Mouse (Mus musculus) stomach, embryonic 14.5 days (tissue): ENCODE measurements around the gene Efna5. TPM values are rescaled to one million over a fixed set of nuclear protein-coding genes. Genes with fewer than 3 reads are reported as not detected.

Source experiments
- ATAC-seq: fragments of 200-750 bp; cut with Nextera tagmentation; 2 replicates; pipeline ENCODE4 v1.8.0; 2017; ENCODE audit warnings: low read depth, moderate TSS enrichment; ENCODE audit not compliant: insufficient number of reproducible peaks, insufficient read depth, low FRiP score
- H3K27ac ChIP-seq: fragments of 300-500 bp; sonication (generic); 2 replicates; pipeline ENCODE4 v1.5.1; 2014; ENCODE audit warnings: mild to moderate bottlenecking, low read length, moderate library complexity, mixed read lengths
- H3K27me3 ChIP-seq: fragments of 300-500 bp; sonication (generic); 2 replicates; pipeline ENCODE4 v1.6.1; 2014; ENCODE audit warnings: low read length, control low read depth, mixed read lengths; ENCODE audit not compliant: control insufficient read depth, insufficient read depth
- H3K36me3 ChIP-seq: fragments of 300-500 bp; sonication (generic); 2 replicates; pipeline ENCODE4 v1.6.1; 2014; ENCODE audit warnings: mild to moderate bottlenecking, control low read depth, low read length, moderate library complexity, mixed read lengths; ENCODE audit not compliant: control insufficient read depth, insufficient read depth
- H3K4me1 ChIP-seq: fragments of 300-500 bp; sonication (generic); 2 replicates; pipeline ENCODE4 v1.6.1; 2014; ENCODE audit warnings: low read length, control low read depth, mixed read lengths; ENCODE audit not compliant: control insufficient read depth, insufficient read depth
- H3K4me2 ChIP-seq: fragments of 300-500 bp; sonication (generic); replicated peaks from 2 replicates; pipeline ENCODE4 v1.6.1; 2014; ENCODE audit warnings: low read depth, low read length, control low read depth
- H3K4me3 ChIP-seq: fragments of 300-500 bp; sonication (generic); 2 replicates; pipeline ENCODE4 v1.5.1; 2014; ENCODE audit warnings: low read depth, low read length, control low read depth
- H3K9ac ChIP-seq: fragments of 300-500 bp; sonication (generic); replicated peaks from 2 replicates; pipeline ENCODE4 v1.6.1; 2014; ENCODE audit warnings: low read depth, mild to moderate bottlenecking, control low read depth, low read length, moderate library complexity, mixed read lengths
- H3K9me3 ChIP-seq: fragments of 300-500 bp; sonication (generic); 2 replicates; pipeline ENCODE4 v1.6.1; 2016; ENCODE audit warnings: low read depth, low read length, control low read depth; ENCODE audit not compliant: control insufficient read depth
- WGBS: fragments of 180-500 bp; shearing (Covaris S2); extraction: QIAGEN DNeasy Blood & Tissue Kit; methylation state at CpG from one replicate; pipeline ENCODE4 v1.1.7; 2014; 5-methylcytosine and 5-hydroxymethylcytosine counted together
- polyA plus RNA-seq: library from polyadenylated mRNA; unstranded; fragments of >200 nt; fragmentation: Nextera tagmentation; extraction: Ambion mirVana; gene quantifications from 2 replicates; pipeline ENCODE4 v1.2.1, GENCODE M21; 2014

Gene Efna5
- polyA plus RNA-seq, 1 experiment from 2014 or later: 58.6 TPM

DNA sequence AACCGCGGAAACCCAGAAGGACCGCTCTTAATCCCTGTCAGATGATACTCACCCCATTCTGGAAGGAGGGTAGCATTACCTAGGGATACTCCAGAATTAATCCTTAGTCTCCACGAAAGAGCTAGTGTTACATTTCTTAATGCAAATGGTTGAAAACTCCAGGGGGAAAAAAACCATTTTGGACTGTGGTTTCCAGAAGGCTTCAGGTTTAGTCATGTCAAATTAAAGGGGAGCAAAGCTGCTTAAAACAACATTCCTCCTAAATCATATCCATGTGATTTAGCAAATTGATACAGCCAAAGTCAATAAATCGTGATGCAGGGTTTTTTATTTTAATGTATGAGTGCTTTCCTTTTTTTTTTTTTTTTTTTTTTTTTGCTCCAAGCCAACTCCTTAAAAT is 35.5 kb downstream of the Efna5 start:
- H3K4me2 ChIP-seq: no peak overlapping the region
- no peaks in the 10 kb centered on the region for H3K27me3 ChIP-seq
- no peak for ATAC-seq

DNA sequence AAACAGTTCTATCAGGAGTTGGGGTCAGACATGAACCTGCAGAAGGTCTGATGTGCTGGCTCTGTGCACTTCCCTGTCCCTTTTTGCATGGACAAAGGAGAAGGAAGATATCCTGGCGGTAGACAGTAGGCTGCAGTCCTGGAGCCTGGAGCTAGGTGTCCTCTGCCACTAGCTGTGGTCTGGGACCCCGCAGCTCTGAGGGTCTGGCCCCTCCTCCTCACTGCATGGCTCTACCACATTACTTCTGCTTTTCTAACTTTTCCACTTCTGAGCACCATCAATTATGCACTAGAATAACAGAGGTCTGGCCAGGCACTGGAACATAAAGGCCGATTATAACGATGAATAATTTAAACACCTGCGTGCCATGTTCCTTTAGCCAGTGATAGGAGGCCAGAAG is 36.8 kb downstream of the Efna5 start:
- Histone ChIP-seq H3K4me3 (no peak overlapping the region), H3K9me3 (no peaks in the 10 kb centered on the region), H3K4me1 (peaks cover 5% of the 10 kb centered on the region; the same call in 1 of the 2 replicates), H3K36me3 (no peaks in the 10 kb centered on the region), H3K4me2 (no peak overlapping the region), H3K9ac (no peak overlapping the region), H3K27ac (no peak overlapping the region), H3K27me3 (no peaks in the 10 kb centered on the region)
- no peak for ATAC-seq
- 70% methylated on average over 5 of the region's 5 CpGs for WGBS

More for the DNA sequence above, 35.5 kb downstream of the Efna5 start:
- no peak overlapping the region for H3K9ac ChIP-seq
- H3K36me3 ChIP-seq: no peaks in the 10 kb centered on the region
- no peak overlapping the region for H3K27ac ChIP-seq
- no peaks in the 10 kb centered on the region for H3K9me3 ChIP-seq
- WGBS: 60% methylated on average over 5 of the region's 5 CpGs
- H3K4me1 ChIP-seq: peaks cover 8% of the 10 kb centered on the region; the same call in 1 of the 2 replicates
- no peak overlapping the region for H3K4me3 ChIP-seq

DNA sequence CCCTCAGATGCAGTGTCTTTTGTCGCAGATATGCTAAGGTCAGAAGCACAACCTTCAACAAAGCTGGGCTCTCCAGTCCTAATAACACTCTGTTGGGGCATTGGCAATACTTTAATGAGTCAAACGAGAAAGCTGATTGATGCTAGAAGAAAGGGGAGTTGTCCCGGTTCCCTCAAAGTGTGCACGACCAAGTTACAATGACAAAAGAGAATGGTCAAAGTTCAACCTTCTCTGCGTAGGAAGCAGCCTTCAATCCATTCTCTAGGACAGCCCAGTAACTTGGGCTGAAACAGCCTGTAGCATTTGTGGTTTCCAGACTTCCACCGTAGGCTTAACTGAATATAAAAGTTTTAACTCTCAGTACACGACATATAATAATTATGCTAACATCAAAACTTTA is 43.8 kb downstream of the Efna5 start:
- Histone ChIP-seq H3K9me3 (no peaks in the 10 kb centered on the region; the same call in 1 of the 2 replicates), H3K27ac (no peak overlapping the region), H3K9ac (no peak overlapping the region), H3K36me3 (no peaks in the 10 kb centered on the region), H3K4me3 (no peak overlapping the region), H3K4me1 (no peaks in the 10 kb centered on the region), H3K27me3 (no peaks in the 10 kb centered on the region), H3K4me2 (no peak overlapping the region)
- no peak for ATAC-seq
- 38% methylated on average over 7 of the region's 7 CpGs for WGBS

DNA sequence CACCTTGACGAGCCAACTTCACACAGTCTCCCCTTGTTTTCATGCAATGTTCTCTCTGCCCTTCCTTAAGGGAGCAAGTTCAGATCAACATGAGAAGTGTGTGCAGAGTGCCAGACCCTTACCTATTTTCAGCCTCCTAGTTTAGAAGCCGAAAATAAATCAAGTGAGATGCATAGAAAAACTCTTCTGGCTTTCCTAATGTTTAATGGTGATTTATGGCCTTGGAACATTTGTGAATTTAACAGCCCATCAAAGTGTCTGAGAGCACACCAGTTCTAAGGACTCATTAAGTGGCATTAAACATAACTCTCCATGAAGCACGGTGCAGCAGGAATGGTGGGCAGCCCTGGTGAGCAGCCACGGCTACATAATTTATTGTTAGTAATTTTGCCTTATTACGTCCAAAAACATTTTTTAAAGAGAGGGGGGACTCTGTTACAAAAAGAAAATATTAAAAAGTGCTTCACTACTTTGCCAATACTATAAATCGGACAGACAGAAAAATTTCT is 44.5 kb downstream of the Efna5 start:
- Histone ChIP-seq H3K4me1 (no peaks in the 10 kb centered on the region), H3K27ac (no peak overlapping the region), H3K36me3 (no peaks in the 10 kb centered on the region), H3K4me3 (no peak overlapping the region), H3K27me3 (no peaks in the 10 kb centered on the region), H3K9ac (no peak overlapping the region), H3K9me3 (no peaks in the 10 kb centered on the region; the same call in 1 of the 2 replicates), H3K4me2 (no peak overlapping the region)
- ATAC-seq: no peak
- 61% methylated on average over 6 of the region's 6 CpGs for WGBS

DNA sequence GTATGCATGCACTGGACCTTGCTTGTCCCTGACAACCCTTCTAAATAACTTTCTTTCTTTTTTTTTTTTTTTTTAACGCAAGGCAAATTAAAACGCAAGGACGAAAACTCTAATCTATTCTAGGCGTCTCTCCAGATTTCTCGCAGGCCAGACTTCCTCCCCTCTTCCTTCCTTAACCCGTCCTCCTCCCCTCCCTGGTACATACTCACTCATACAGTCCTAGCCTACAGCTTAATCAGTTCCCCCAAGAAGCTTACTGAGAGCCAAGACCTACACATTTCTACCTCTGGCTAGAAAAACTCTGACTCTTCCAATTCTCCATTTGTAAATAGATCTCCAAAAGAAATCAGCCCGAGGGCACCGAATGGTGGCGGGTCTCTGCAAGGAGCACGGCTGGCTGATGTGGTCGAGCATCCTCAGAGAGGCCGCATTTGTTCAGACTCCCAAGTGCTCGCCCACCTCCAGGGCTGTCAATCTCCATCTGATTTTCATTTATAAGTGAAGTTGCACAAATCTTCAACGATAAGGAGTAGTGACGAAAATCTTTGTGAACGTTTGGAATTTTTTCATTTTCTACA is 48.5 kb downstream of the Efna5 start:
- no peaks in the 10 kb centered on the region; the same call in 1 of the 2 replicates for H3K9me3 ChIP-seq
- H3K4me2 ChIP-seq: no peak overlapping the region
- no peak overlapping the region for H3K4me3 ChIP-seq
- H3K27ac ChIP-seq: no peak overlapping the region
- no peaks in the 10 kb centered on the region for H3K36me3 ChIP-seq
- no peaks in the 10 kb centered on the region for H3K4me1 ChIP-seq
- no peak for ATAC-seq
- H3K9ac ChIP-seq: no peak overlapping the region
- H3K27me3 ChIP-seq: no peaks in the 10 kb centered on the region
- WGBS: 82% methylated on average over 16 of the region's 16 CpGs

DNA sequence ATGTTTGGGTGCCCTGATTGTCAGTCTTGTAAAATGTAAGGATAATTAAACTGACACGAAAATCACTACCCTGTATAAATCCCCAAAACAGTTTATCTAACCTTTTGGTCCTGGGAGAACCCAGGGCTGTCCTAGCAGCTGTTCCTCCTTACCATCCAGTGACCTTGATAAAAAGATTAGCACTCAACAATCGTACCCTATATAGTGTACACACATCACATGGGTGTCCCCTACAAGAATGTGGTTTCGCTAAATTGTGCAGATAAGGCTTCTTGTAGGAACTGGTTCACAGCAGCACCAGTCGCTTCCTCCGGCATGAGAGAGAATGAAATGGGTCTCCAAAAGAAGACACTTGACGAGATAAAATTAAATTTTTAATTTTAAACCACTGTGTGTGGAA is 53.6 kb downstream of the Efna5 start:
- Histone ChIP-seq H3K4me2 (no peak overlapping the region), H3K27me3 (no peaks in the 10 kb centered on the region), H3K27ac (no peak overlapping the region), H3K4me1 (no peaks in the 10 kb centered on the region), H3K9me3 (no peaks in the 10 kb centered on the region), H3K36me3 (no peaks in the 10 kb centered on the region), H3K4me3 (no peak overlapping the region), H3K9ac (no peak overlapping the region)
- whole genome bisulfite sequencing: 65% methylated on average over 6 of the region's 6 CpGs
- no peak for ATAC-seq

DNA sequence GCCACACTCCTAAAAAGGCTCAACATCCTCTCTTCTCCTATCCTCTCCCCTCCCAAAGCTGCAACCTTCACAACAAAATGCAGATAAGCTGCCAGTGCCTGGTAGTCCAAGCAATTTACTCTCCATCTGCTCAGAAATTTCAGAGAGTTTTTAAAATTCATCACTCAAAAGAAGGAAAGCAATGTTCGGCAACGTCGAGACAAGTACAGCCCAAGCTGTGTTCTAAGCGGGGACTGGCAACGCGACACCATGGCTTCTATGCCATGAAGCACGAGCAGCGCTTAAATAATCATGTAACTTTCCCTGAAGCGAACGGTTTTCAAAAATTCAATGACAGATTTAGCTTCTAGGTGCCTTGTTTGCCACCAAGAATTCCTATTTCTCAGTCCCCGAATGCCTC is 59.9 kb downstream of the Efna5 start:
- no peak overlapping the region for H3K4me3 ChIP-seq
- no peak overlapping the region for H3K9ac ChIP-seq
- no peak for ATAC-seq
- H3K27me3 ChIP-seq: no peaks in the 10 kb centered on the region
- no peak overlapping the region for H3K27ac ChIP-seq
- H3K9me3 ChIP-seq: no peaks in the 10 kb centered on the region
- H3K4me2 ChIP-seq: no peak overlapping the region
- H3K36me3 ChIP-seq: no peaks in the 10 kb centered on the region
- peaks cover 19% of the 10 kb centered on the region for H3K4me1 ChIP-seq
- 85% methylated on average over 11 of the region's 11 CpGs for WGBS

DNA sequence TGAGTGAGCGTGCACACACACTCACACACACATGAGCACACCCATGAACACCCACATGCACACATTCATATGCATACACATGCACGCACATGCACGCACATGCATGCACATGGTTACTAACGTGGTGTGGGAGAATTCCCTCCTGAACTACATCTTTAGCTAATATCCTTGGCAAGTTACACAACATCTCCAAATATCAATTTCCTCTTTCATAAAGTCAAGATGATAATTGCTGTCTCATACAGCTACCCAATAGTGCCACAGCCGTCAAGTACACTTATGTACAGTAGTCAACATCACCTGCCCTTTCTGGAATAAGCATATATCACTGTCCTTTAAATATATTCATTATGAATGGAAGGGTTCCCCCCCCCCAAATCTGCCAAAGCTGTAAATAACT is 61.2 kb downstream of the Efna5 start:
- 90% methylated on average over 5 of the region's 5 CpGs for WGBS
- Histone ChIP-seq H3K4me3 (no peak overlapping the region), H3K27me3 (no peaks in the 10 kb centered on the region), H3K27ac (no peak overlapping the region), H3K9me3 (no peaks in the 10 kb centered on the region), H3K4me2 (no peak overlapping the region), H3K9ac (no peak overlapping the region), H3K4me1 (peaks cover 19% of the 10 kb centered on the region), H3K36me3 (no peaks in the 10 kb centered on the region)
- ATAC-seq: no peak

DNA sequence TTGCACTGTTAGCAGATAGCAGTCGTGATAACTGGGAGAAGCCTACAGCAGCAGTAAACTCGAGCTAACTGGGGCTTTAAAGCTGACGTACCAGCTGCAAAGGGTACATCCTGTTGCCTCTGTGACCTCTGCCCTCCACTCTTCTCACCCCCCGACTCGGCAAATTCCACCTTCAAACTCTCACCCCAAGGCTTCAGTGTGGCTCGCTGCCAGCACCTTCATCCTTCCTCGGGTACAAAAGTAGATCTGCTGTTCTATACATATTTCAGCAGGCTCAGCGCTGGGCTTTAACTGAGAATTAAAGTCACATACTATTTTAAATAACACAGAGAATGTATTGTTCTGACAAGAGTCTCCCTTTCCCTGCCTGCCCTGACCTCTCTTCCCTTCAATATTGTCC is 62.3 kb downstream of the Efna5 start:
- peaks cover 19% of the 10 kb centered on the region for H3K4me1 ChIP-seq
- H3K4me3 ChIP-seq: no peak overlapping the region
- no peak for ATAC-seq
- no peaks in the 10 kb centered on the region for H3K9me3 ChIP-seq
- H3K9ac ChIP-seq: no peak overlapping the region
- no peaks in the 10 kb centered on the region for H3K36me3 ChIP-seq
- H3K27me3 ChIP-seq: no peaks in the 10 kb centered on the region
- 21% methylated on average over 8 of the region's 8 CpGs for WGBS
- H3K27ac ChIP-seq: no peak overlapping the region
- no peak overlapping the region for H3K4me2 ChIP-seq
